Mouse (Mus musculus) embryonic fibroblast, embryonic 13.5 days (primary cell): Measurements from ENCODE around the gene Asprv1.

Source experiments
- CTCF ChIP-seq: IDR thresholded peaks from 2 replicates; pipeline ENCODE4 v1.5.1; 2011; ENCODE audit warnings: mild to moderate bottlenecking, control low read depth, low read length, moderate library complexity, borderline replicate concordance; ENCODE audit not compliant: insufficient read depth
- POLR2A ChIP-seq: IDR thresholded peaks from 2 replicates; pipeline ENCODE4 v1.6.1; 2011; ENCODE audit warnings: low read depth, mild to moderate bottlenecking, control low read depth, low read length, moderate library complexity

DNA sequence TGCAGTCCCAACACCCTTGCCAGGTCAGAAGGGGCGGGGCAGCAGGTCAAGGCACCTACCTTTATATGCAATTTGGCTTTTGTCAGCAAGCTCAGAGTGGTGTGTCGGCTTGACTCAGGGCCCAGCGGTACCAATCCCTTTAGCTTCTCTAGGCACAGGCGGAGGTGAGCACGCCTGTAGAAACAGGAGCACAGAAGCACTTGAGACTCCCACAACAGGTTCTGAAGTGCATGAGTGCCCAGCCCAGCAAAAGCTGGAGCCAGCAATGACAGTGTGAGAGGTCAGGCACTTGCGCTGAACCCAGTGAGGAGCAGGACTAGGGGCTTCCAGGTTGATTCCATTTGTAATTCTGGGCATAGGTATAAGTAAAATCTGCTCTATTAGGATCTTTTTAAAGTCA lies 25.1 kb downstream of the Asprv1 start:
- TF ChIP-seq POLR2A (no peak), CTCF (no peak)
